Mouse (Mus musculus): ENCODE measurements around the gene Jph3. TPM values are rescaled to one million over a fixed set of nuclear protein-coding genes. Genes with fewer than 3 reads are reported as not detected.
A peak's percentile ranks its signal among the peaks of the same experiment; 100 is the strongest.

Gene Jph3
- polyA plus RNA-seq, 1 experiment from 2014 or later, result 1.4 TPM

GRCm38 (mm10) chr8:121705174-121705573 is 24.2 kb upstream of the Jph3 start:
- Histone ChIP-seq H3K4me3 (no peak overlapping the region), H3K4me1 (0 out of 2 replicates have a peak, but pooled peaks cover 5% of the 10 kb centered on the region), H3K36me3 (no peaks in the 10 kb centered on the region), H3K27me3 (ENCODE audit: insufficient read depth, poor library complexity, severe bottlenecking) (peaks cover 24% of the 10 kb centered on the region), H3K9me3 (no peaks in the 10 kb centered on the region), H3K27ac (no peak overlapping the region)
- WGBS, result 61% methylated on average over 3 of the region's 3 CpGs
- DNase-seq (ENCODE audit: low spot score), result no peak

DNA sequence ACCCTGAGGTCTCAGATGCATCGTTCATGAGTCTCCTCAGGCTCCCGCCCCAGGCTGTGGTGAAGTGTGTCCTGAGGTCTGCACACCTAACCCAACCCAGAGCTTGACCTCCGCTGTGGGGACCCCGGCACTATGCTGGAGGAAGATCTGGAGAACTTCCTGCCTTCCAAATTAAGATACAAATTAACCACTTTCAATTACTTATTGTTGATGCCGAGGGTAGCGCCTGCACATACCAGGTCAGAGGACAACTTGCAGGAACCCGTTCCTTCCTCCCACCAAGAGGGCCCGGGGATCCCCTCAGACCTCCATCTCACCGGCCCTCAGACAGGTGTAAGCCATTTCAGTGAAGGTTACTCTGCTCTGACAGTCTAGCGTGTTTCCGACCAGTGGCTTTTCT is 22.5 kb upstream of the Jph3 start:
- Histone ChIP-seq H3K4me3 (no peak overlapping the region), H3K9me3 (no peaks in the 10 kb centered on the region), H3K4me1 (0 out of 2 replicates have a peak, but pooled peaks cover 5% of the 10 kb centered on the region), H3K27me3 (ENCODE audit: insufficient read depth, poor library complexity, severe bottlenecking) (peaks cover 24% of the 10 kb centered on the region), H3K27ac (no peak overlapping the region), H3K36me3 (no peaks in the 10 kb centered on the region)
- no peak for DNase-seq (ENCODE audit: low spot score)
- 83% methylated on average over 11 of the region's 11 CpGs for WGBS

- no peak overlapping the region for H3K4me3 ChIP-seq
- DNase-seq (ENCODE audit: low spot score), result no peak
- WGBS, result 55% methylated on average over 6 of the region's 6 CpGs
- H3K9me3 ChIP-seq, result no peaks in the 10 kb centered on the region
- no peaks in the 10 kb centered on the region for H3K36me3 ChIP-seq
- 0 out of 2 replicates have a peak, but pooled peaks cover 5% of the 10 kb centered on the region for H3K4me1 ChIP-seq
- peaks cover 26% of the 10 kb centered on the region for H3K27me3 ChIP-seq (ENCODE audit: insufficient read depth, poor library complexity, severe bottlenecking)
- no peak overlapping the region for H3K27ac ChIP-seq
Observed at GRCm38 (mm10) chr8:121708406-121708805, 21.0 kb upstream of the Jph3 start.

- DNase-seq (ENCODE audit: low spot score), result no peak
- 43% methylated on average over 14 of the region's 14 CpGs for WGBS
- H3K36me3 ChIP-seq, result no peaks in the 10 kb centered on the region
- H3K27ac ChIP-seq, result no peak overlapping the region
- 0 out of 2 replicates have a peak overlapping the region, but pooled peaks have one; percentile 10 for H3K4me3 ChIP-seq
- H3K9me3 ChIP-seq, result no peaks in the 10 kb centered on the region
- peaks cover 16% of the 10 kb centered on the region for H3K4me1 ChIP-seq
- peaks cover 64% of the 10 kb centered on the region for H3K27me3 ChIP-seq (ENCODE audit: insufficient read depth, poor library complexity, severe bottlenecking)
Observed at GRCm38 (mm10) chr8:121717502-121717901, 11.9 kb upstream of the Jph3 start.

GRCm38 (mm10) chr8:121717982-121718425 is 11.4 kb upstream of the Jph3 start:
- Histone ChIP-seq H3K4me3 (0 out of 2 replicates have a peak overlapping the region, but pooled peaks have one; percentile 10), H3K27ac (no peak overlapping the region), H3K27me3 (ENCODE audit: insufficient read depth, poor library complexity, severe bottlenecking) (peaks cover 66% of the 10 kb centered on the region), H3K36me3 (no peaks in the 10 kb centered on the region), H3K4me1 (peaks cover 16% of the 10 kb centered on the region), H3K9me3 (no peaks in the 10 kb centered on the region)
- 29% methylated on average over 12 of the region's 12 CpGs for WGBS
- peak; percentile 91 for DNase-seq (ENCODE audit: low spot score)

DNA sequence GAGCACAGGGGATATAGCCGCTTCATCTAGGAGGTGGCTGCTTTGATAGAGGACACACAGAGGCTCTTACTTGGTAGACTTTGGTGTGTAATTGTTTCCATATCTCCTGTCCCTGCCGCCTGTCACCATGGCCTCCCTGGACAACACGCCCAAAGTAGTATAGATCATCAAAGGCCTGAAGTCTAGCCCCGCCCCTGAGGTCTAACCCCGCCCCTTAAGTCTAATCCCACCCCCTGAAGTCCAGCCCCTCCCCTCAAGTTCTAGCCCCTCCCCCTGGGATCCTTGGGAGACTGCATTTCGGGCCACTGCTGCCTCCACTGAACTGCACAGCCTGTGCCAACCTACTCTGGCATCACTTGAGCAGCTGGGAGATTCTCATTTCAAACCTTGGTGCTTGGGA is 10.5 kb upstream of the Jph3 start:
- no peak overlapping the region for H3K27ac ChIP-seq
- peaks cover 68% of the 10 kb centered on the region for H3K27me3 ChIP-seq (ENCODE audit: insufficient read depth, poor library complexity, severe bottlenecking)
- no peak for DNase-seq (ENCODE audit: low spot score)
- peaks cover 16% of the 10 kb centered on the region for H3K4me1 ChIP-seq
- H3K9me3 ChIP-seq, result no peaks in the 10 kb centered on the region
- H3K4me3 ChIP-seq, result no peak overlapping the region
- whole genome bisulfite sequencing, result 50% methylated on average over 6 of the region's 6 CpGs
- H3K36me3 ChIP-seq, result no peaks in the 10 kb centered on the region

GRCm38 (mm10) chr8:121721072-121721471 is 8.4 kb upstream of the Jph3 start:
- WGBS, result 63% methylated on average over 6 of the region's 6 CpGs
- Histone ChIP-seq H3K4me1 (peaks cover 16% of the 10 kb centered on the region), H3K27ac (no peak overlapping the region), H3K4me3 (no peak overlapping the region), H3K27me3 (ENCODE audit: insufficient read depth, poor library complexity, severe bottlenecking) (peaks cover 60% of the 10 kb centered on the region), H3K36me3 (no peaks in the 10 kb centered on the region), H3K9me3 (no peaks in the 10 kb centered on the region)
- no peak for DNase-seq (ENCODE audit: low spot score)

DNA sequence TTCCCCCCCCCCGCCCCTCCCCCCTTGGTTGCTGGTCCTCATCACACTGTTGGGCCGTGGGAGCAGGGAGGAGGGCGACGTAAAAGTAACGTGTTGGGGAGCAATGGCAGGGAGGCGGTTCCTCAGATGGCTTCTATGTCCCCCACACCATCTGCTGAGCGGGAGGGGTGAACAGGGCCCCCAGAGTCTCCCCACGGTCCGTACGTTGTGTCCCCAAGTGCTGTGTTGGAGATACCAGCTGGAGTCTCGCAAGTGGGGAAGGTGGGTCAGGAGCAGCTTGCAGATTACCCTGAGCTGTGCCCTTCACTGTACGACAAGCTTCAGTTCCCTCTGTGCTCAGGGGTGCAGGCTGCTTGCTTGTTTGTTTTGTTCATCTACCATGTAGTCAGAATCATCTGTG is 5.6 kb upstream of the Jph3 start:
- no peaks in the 10 kb centered on the region for H3K9me3 ChIP-seq
- no peaks in the 10 kb centered on the region for H3K36me3 ChIP-seq
- DNase-seq (ENCODE audit: low spot score), result no peak
- no peak overlapping the region for H3K4me3 ChIP-seq
- no peaks in the 10 kb centered on the region for H3K4me1 ChIP-seq
- no peak overlapping the region for H3K27ac ChIP-seq
- 76% methylated on average over 12 of the region's 12 CpGs for WGBS
- peaks cover 61% of the 10 kb centered on the region for H3K27me3 ChIP-seq (ENCODE audit: insufficient read depth, poor library complexity, severe bottlenecking)

GRCm38 (mm10) chr8:121727164-121727563 is 2.3 kb upstream of the Jph3 start:
- H3K9me3 ChIP-seq, result no peaks in the 10 kb centered on the region
- peaks cover 14% of the 10 kb centered on the region for H3K4me1 ChIP-seq
- H3K36me3 ChIP-seq, result no peaks in the 10 kb centered on the region
- whole genome bisulfite sequencing, result 54% methylated on average over 3 of the region's 3 CpGs
- no peak for DNase-seq (ENCODE audit: low spot score)
- no peak overlapping the region for H3K4me3 ChIP-seq
- peaks cover 81% of the 10 kb centered on the region for H3K27me3 ChIP-seq (ENCODE audit: insufficient read depth, poor library complexity, severe bottlenecking)
- no peak overlapping the region for H3K27ac ChIP-seq

- H3K27me3 ChIP-seq (ENCODE audit: insufficient read depth, poor library complexity, severe bottlenecking), result peaks cover 85% of the 10 kb centered on the region
- H3K4me3 ChIP-seq, result peak overlapping the region; percentile 64
- no peaks in the 10 kb centered on the region for H3K9me3 ChIP-seq
- H3K36me3 ChIP-seq, result no peaks in the 10 kb centered on the region
- H3K27ac ChIP-seq, result 0 out of 2 replicates have a peak overlapping the region, but pooled peaks have one; percentile 10
- 5% methylated on average over 53 of the region's 54 CpGs for WGBS
- H3K4me1 ChIP-seq, result peaks cover 14% of the 10 kb centered on the region
- no peak for DNase-seq (ENCODE audit: low spot score)
Observed at GRCm38 (mm10) chr8:121729754-121730153, 331 bp downstream of the Jph3 start.

GRCm38 (mm10) chr8:121730170-121730569 is 747 bp downstream of the Jph3 start:
- H3K27ac ChIP-seq, result no peak overlapping the region
- H3K27me3 ChIP-seq (ENCODE audit: insufficient read depth, poor library complexity, severe bottlenecking), result peaks cover 87% of the 10 kb centered on the region
- H3K9me3 ChIP-seq, result no peaks in the 10 kb centered on the region
- no peaks in the 10 kb centered on the region for H3K36me3 ChIP-seq
- no peak for DNase-seq (ENCODE audit: low spot score)
- 4% methylated on average over 42 of the region's 60 CpGs for WGBS
- H3K4me1 ChIP-seq, result peaks cover 14% of the 10 kb centered on the region
- H3K4me3 ChIP-seq, result peak overlapping the region; percentile 64

- Histone ChIP-seq H3K4me1 (peaks cover 14% of the 10 kb centered on the region), H3K27me3 (ENCODE audit: insufficient read depth, poor library complexity, severe bottlenecking) (peaks cover 89% of the 10 kb centered on the region), H3K4me3 (peak overlapping the region; percentile 64), H3K27ac (no peak overlapping the region), H3K36me3 (no peaks in the 10 kb centered on the region), H3K9me3 (no peaks in the 10 kb centered on the region)
- DNase-seq (ENCODE audit: low spot score), result no peak
- WGBS, result under 1% methylated on average over 37 of the region's 37 CpGs
Observed at GRCm38 (mm10) chr8:121730646-121731045, 1.2 kb downstream of the Jph3 start.

- Histone ChIP-seq H3K36me3 (no peaks in the 10 kb centered on the region), H3K27ac (no peak overlapping the region), H3K4me3 (peak overlapping the region; percentile 64), H3K4me1 (peaks cover 14% of the 10 kb centered on the region), H3K9me3 (no peaks in the 10 kb centered on the region), H3K27me3 (ENCODE audit: insufficient read depth, poor library complexity, severe bottlenecking) (peaks cover 85% of the 10 kb centered on the region)
- 1% methylated on average over 11 of the region's 11 CpGs for WGBS
- DNase-seq (ENCODE audit: low spot score), result no peak
Observed at GRCm38 (mm10) chr8:121731060-121731459, 1.6 kb downstream of the Jph3 start.

Data from heart, embryonic 10.5 days (tissue).